Mouse (Mus musculus) limb, embryonic 11.5 days (tissue): ENCODE results near the gene Ddx58. TPM values are rescaled to one million over a fixed set of nuclear protein-coding genes. Genes with fewer than 3 reads are reported as not detected.

ENCODE experiments used
- ATAC-seq: fragments of 200-750 bp; cut with Nextera tagmentation; 2 replicates; pipeline ENCODE4 v1.8.0; 2017; ENCODE audit warnings: low read depth; ENCODE audit not compliant: insufficient number of reproducible peaks, low FRiP score, low TSS enrichment
- DNase-seq: peaks from one replicate; pipeline ENCODE4 v3.0.0-alpha.2; 2015; ENCODE audit warnings: low spot score
- H3K27ac ChIP-seq: fragments of 300-500 bp; sonication (generic); replicated peaks from 2 replicates; pipeline ENCODE4 v1.5.1; 2014; ENCODE audit warnings: low read depth, mild to moderate bottlenecking, low read length
- H3K27me3 ChIP-seq: fragments of 300-500 bp; sonication (generic); 2 replicates; pipeline ENCODE4 v1.6.1; 2014; ENCODE audit warnings: mild to moderate bottlenecking, low read length, mixed read lengths; ENCODE audit not compliant: control insufficient read depth, insufficient read depth
- H3K36me3 ChIP-seq: fragments of 300-500 bp; sonication (generic); 2 replicates; pipeline ENCODE4 v1.6.1; 2014; ENCODE audit warnings: mild to moderate bottlenecking, low read length, moderate library complexity, mixed read lengths; ENCODE audit not compliant: control insufficient read depth, insufficient read depth
- H3K4me1 ChIP-seq: fragments of 300-500 bp; sonication (generic); 2 replicates; pipeline ENCODE4 v1.6.1; 2014; ENCODE audit warnings: low read length, mixed read lengths; ENCODE audit not compliant: control insufficient read depth, insufficient read depth
- H3K4me2 ChIP-seq: fragments of 300-500 bp; sonication (generic); 2 replicates; pipeline ENCODE4 v1.6.1; 2014; ENCODE audit warnings: low read depth, mild to moderate bottlenecking, moderate library complexity; ENCODE audit not compliant: severe bottlenecking
- H3K4me3 ChIP-seq: fragments of 300-500 bp; sonication (generic); 2 replicates; pipeline ENCODE4 v1.5.1; 2014; ENCODE audit warnings: low read depth, low read length
- H3K9ac ChIP-seq: fragments of 300-500 bp; sonication (generic); 2 replicates; pipeline ENCODE4 v1.6.1; 2014; ENCODE audit warnings: mild to moderate bottlenecking, low read length
- H3K9me3 ChIP-seq: fragments of 300-500 bp; sonication (generic); 2 replicates; pipeline ENCODE4 v1.6.1; 2016; ENCODE audit warnings: low read length; ENCODE audit not compliant: control insufficient read depth
- WGBS: fragments of 180-500 bp; shearing (Covaris S2); extraction: QIAGEN DNeasy Blood & Tissue Kit; methylation state at CpG from one replicate; pipeline ENCODE4 v1.1.7; 2014; 5-methylcytosine and 5-hydroxymethylcytosine counted together
- polyA plus RNA-seq: library from polyadenylated mRNA; unstranded; fragments of >200 nt; fragmentation: Nextera tagmentation; extraction: Ambion mirVana; gene quantifications from 2 replicates; pipeline ENCODE4 v1.2.1, GENCODE M21; 2014

Gene Ddx58
- polyA plus RNA-seq, 1 experiment from 2014 or later, result 4.8 TPM

DNA sequence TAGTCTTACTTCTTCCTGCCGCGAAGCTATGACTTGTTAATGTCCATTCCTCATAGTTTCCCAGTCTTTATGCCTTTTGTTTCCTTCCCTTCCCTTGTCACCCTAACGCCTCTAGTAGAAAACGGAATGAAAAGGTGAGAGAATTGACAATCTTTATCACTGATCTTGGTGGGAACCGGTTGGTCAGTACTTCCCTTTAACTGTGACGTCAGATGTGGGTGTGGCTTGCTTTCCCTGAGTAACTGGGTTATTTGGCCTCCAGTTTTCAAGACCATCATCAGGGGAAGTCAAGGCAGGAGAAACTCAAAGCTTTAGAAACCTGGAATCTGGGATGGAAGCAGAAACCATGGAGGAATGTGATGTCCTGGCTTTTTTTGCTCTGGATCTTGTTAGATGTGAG, 2.3 kb upstream of the Ddx58 start:
- DNase-seq (no peak), ATAC-seq (no peak)
- Histone ChIP-seq H3K27ac (no peak overlapping the region), H3K36me3 (no peaks in the 10 kb centered on the region), H3K4me2 (no peak overlapping the region), H3K4me1 (0 out of 2 replicates have a peak, but pooled peaks cover 6% of the 10 kb centered on the region), H3K27me3 (no peaks in the 10 kb centered on the region), H3K9me3 (no peaks in the 10 kb centered on the region), H3K4me3 (no peak overlapping the region), H3K9ac (no peak overlapping the region)
- whole genome bisulfite sequencing, result 55% methylated on average over 6 of the region's 6 CpGs

GRCm38 (mm10) chr4:40240272-40240744, 680 bp upstream of the Ddx58 start:
- Histone ChIP-seq H3K4me2 (peak overlapping the region; percentile 88; the same call in 1 of the 2 replicates), H3K36me3 (no peaks in the 10 kb centered on the region), H3K9ac (no peak overlapping the region; the same call in 1 of the 2 replicates), H3K4me1 (0 out of 2 replicates have a peak, but pooled peaks cover 6% of the 10 kb centered on the region), H3K4me3 (peak overlapping the region; percentile 53; the same call in 1 of the 2 replicates), H3K27ac (no peak overlapping the region), H3K9me3 (no peaks in the 10 kb centered on the region), H3K27me3 (no peaks in the 10 kb centered on the region)
- no peak for DNase-seq
- ATAC-seq, result peak; percentile 58; the same call in 1 of the 2 replicates
- WGBS, result 38% methylated on average over 5 of the region's 5 CpGs

GRCm38 (mm10) chr4:40238483-40239408, 882 bp downstream of the Ddx58 start:
- H3K9me3 ChIP-seq, result no peaks in the 10 kb centered on the region
- WGBS, result 2% methylated on average over 17 of the region's 17 CpGs
- H3K4me3 ChIP-seq, result peak overlapping the region; percentile 53
- no peaks in the 10 kb centered on the region for H3K36me3 ChIP-seq
- no peak for ATAC-seq
- peak overlapping the region; percentile 60 for H3K9ac ChIP-seq
- 0 out of 2 replicates have a peak, but pooled peaks cover 6% of the 10 kb centered on the region for H3K4me1 ChIP-seq
- H3K27ac ChIP-seq, result no peak overlapping the region
- no peaks in the 10 kb centered on the region for H3K27me3 ChIP-seq
- peak overlapping the region; percentile 88 for H3K4me2 ChIP-seq
- peak; percentile 44 for DNase-seq

DNA sequence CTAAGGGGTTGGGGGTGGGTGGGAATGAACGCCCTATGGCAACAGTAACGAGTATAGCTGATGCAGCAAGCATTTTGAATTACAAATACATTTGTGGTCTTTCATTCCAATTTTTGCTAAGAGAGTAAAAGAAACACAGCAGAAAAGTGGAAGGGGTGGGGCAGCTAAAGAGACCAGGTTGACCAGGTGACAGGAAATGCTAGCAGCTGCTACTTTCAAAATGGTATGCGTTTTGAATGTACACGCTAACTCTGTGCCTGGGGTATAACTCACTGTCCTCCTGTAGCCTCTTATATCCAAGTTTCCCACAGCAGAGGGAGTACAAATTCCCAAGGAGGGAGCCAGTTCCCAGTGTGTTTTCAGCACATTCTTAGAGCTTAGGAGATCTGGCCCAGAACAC, 2.8 kb downstream of the Ddx58 start:
- no peak for ATAC-seq
- Histone ChIP-seq H3K27ac (no peak overlapping the region), H3K4me3 (no peak overlapping the region), H3K4me1 (0 out of 2 replicates have a peak, but pooled peaks cover 6% of the 10 kb centered on the region), H3K9me3 (no peaks in the 10 kb centered on the region), H3K9ac (no peak overlapping the region), H3K4me2 (no peak overlapping the region), H3K27me3 (no peaks in the 10 kb centered on the region), H3K36me3 (no peaks in the 10 kb centered on the region)
- no peak for DNase-seq
- WGBS, result 84% methylated on average over 4 of the region's 4 CpGs

DNA sequence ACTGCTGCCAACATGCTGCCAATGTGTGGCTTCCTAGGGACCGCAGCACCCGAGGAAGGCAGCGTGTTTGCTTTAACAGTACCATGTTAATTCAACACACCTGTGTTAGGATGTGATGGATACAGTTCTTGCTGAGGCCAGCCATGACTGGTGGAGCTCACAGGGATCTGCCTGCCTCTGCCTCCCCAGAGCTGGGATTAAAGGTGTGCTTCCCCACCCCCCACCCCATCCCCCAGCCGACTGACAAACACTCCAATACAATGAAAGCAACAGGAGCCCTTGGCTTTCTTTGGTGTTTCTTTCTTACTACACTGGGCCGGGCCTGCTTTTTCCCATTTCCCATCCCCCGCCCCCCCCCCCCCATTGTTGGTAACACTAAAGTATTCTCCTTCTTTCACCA, 5.4 kb downstream of the Ddx58 start:
- Histone ChIP-seq H3K4me1 (0 out of 2 replicates have a peak, but pooled peaks cover 5% of the 10 kb centered on the region), H3K4me3 (no peak overlapping the region), H3K4me2 (no peak overlapping the region), H3K27ac (no peak overlapping the region), H3K36me3 (no peaks in the 10 kb centered on the region), H3K9ac (no peak overlapping the region), H3K27me3 (no peaks in the 10 kb centered on the region), H3K9me3 (no peaks in the 10 kb centered on the region)
- ATAC-seq, result no peak
- 84% methylated on average over 6 of the region's 6 CpGs for WGBS
- no peak for DNase-seq

GRCm38 (mm10) chr4:40233062-40233664, 6.5 kb downstream of the Ddx58 start:
- no peaks in the 10 kb centered on the region for H3K9me3 ChIP-seq
- no peak overlapping the region for H3K9ac ChIP-seq
- no peaks in the 10 kb centered on the region for H3K27me3 ChIP-seq
- H3K27ac ChIP-seq, result no peak overlapping the region
- no peak overlapping the region for H3K4me3 ChIP-seq
- WGBS, result 93% methylated on average over 7 of the region's 7 CpGs
- no peaks in the 10 kb centered on the region for H3K4me1 ChIP-seq
- H3K4me2 ChIP-seq, result no peak overlapping the region
- ATAC-seq (no peak), DNase-seq (no peak)
- H3K36me3 ChIP-seq, result no peaks in the 10 kb centered on the region

GRCm38 (mm10) chr4:40229723-40230122, 9.9 kb downstream of the Ddx58 start:
- ATAC-seq (no peak), DNase-seq (no peak)

DNA sequence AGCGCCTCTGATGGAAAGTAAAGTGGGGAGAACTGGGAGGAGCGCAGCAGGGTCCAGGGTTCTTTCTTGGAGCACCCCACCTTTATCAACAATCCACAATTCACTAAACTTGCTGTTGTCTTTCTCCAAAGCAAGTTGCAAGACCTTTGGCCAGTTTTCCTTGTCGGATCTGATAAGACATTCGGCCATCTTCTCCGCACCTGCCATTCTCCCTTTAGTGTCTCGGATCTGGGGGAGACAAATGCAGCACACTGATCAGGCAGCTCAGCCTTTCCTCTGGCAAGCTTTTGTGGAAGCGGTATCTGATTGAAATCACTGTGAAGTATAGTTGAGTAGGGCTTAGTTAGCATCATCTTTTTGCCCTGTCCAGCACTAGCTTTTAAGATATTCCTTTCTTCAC, 11.7 kb downstream of the Ddx58 start:
- Histone ChIP-seq H3K4me3 (no peak overlapping the region), H3K9me3 (no peaks in the 10 kb centered on the region), H3K4me1 (no peaks in the 10 kb centered on the region), H3K27ac (no peak overlapping the region), H3K9ac (no peak overlapping the region), H3K36me3 (no peaks in the 10 kb centered on the region), H3K27me3 (no peaks in the 10 kb centered on the region), H3K4me2 (no peak overlapping the region)
- no peak for DNase-seq
- 88% methylated on average over 7 of the region's 7 CpGs for WGBS
- ATAC-seq, result no peak

More at GRCm38 (mm10) chr4:40229723-40230122, 9.9 kb downstream of the Ddx58 start:
- no peak overlapping the region for H3K9ac ChIP-seq
- no peaks in the 10 kb centered on the region for H3K27me3 ChIP-seq
- no peak overlapping the region for H3K4me2 ChIP-seq
- no peaks in the 10 kb centered on the region for H3K4me1 ChIP-seq
- 94% methylated on average over 6 of the region's 6 CpGs for WGBS
- no peak overlapping the region for H3K27ac ChIP-seq
- H3K36me3 ChIP-seq, result no peaks in the 10 kb centered on the region
- H3K4me3 ChIP-seq, result no peak overlapping the region
- H3K9me3 ChIP-seq, result no peaks in the 10 kb centered on the region
